Mouse (Mus musculus) forebrain, embryonic 10.5 days (tissue): ENCODE results near the gene Elp6. TPM values are rescaled to one million over a fixed set of nuclear protein-coding genes. Genes with fewer than 3 reads are reported as not detected.
"Not testable (repeated sequence)": the region's sequence is repeated elsewhere in the genome, so short reads cannot be mapped to it uniquely, and the experiment has no call there.

Experiments
- DNase-seq: peaks from one replicate; pipeline ENCODE4 v3.0.0-alpha.2; 2017; ENCODE audit warnings: low spot score; ENCODE audit errors: extremely low spot score
- H3K27ac ChIP-seq: fragments of 300-500 bp; sonication (generic); 2 replicates; pipeline ENCODE4 v1.5.1; 2016; ENCODE audit warnings: mild to moderate bottlenecking
- H3K27me3 ChIP-seq: fragments of 300-500 bp; sonication (generic); 2 replicates; pipeline ENCODE4 v1.6.1; 2016; ENCODE audit warnings: mild to moderate bottlenecking; ENCODE audit not compliant: poor library complexity, severe bottlenecking
- H3K36me3 ChIP-seq: fragments of 300-500 bp; sonication (generic); replicated peaks from 2 replicates; pipeline ENCODE4 v1.6.1; 2016; ENCODE audit warnings: mild to moderate bottlenecking, moderate library complexity
- H3K4me1 ChIP-seq: fragments of 300-500 bp; sonication (generic); 2 replicates; pipeline ENCODE4 v1.6.1; 2016
- H3K4me3 ChIP-seq: fragments of 300-500 bp; sonication (generic); 2 replicates; pipeline ENCODE4 v1.5.1; 2016; ENCODE audit warnings: mild to moderate bottlenecking, moderate library complexity
- H3K9me3 ChIP-seq: fragments of 300-500 bp; sonication (generic); 2 replicates; pipeline ENCODE4 v1.6.1; 2016; ENCODE audit warnings: mild to moderate bottlenecking, moderate library complexity
- WGBS: fragments of 180-500 bp; shearing (Covaris S2); methylation state at CpG from one replicate; pipeline ENCODE4 v1.1.7; 2016; 5-methylcytosine and 5-hydroxymethylcytosine counted together
- polyA plus RNA-seq: library from polyadenylated mRNA; unstranded; fragments of >200 nt; fragmentation: Nextera tagmentation; extraction: Ambion mirVana; gene quantifications from 2 replicates; pipeline ENCODE4 v1.2.1, GENCODE M21; 2016

Elp6 gene
- polyA plus RNA-seq, 1 experiment from 2014 or later: 47.2 TPM

GRCm38 (mm10) chr9:110324181-110324580 is 19.2 kb downstream of the Elp6 start:
- no peak for DNase-seq
- Histone ChIP-seq H3K4me3 (no peak overlapping the region), H3K9me3 (no peaks in the 10 kb centered on the region), H3K27ac (no peak overlapping the region), H3K4me1 (peaks cover 11% of the 10 kb centered on the region), H3K27me3 (no peaks in the 10 kb centered on the region), H3K36me3 (peaks cover 44% of the 10 kb centered on the region)
- WGBS: 95% methylated on average over 1 of the region's 1 CpGs

GRCm38 (mm10) chr9:110328178-110328577 is 23.2 kb downstream of the Elp6 start:
- Histone ChIP-seq H3K4me3 (no peak overlapping the region), H3K9me3 (no peaks in the 10 kb centered on the region), H3K27ac (no peak overlapping the region), H3K27me3 (no peaks in the 10 kb centered on the region), H3K36me3 (0 out of 2 replicates have a peak, but pooled peaks cover 5% of the 10 kb centered on the region), H3K4me1 (peaks cover 8% of the 10 kb centered on the region)
- WGBS: 88% methylated on average over 2 of the region's 2 CpGs
- no peak for DNase-seq

DNA sequence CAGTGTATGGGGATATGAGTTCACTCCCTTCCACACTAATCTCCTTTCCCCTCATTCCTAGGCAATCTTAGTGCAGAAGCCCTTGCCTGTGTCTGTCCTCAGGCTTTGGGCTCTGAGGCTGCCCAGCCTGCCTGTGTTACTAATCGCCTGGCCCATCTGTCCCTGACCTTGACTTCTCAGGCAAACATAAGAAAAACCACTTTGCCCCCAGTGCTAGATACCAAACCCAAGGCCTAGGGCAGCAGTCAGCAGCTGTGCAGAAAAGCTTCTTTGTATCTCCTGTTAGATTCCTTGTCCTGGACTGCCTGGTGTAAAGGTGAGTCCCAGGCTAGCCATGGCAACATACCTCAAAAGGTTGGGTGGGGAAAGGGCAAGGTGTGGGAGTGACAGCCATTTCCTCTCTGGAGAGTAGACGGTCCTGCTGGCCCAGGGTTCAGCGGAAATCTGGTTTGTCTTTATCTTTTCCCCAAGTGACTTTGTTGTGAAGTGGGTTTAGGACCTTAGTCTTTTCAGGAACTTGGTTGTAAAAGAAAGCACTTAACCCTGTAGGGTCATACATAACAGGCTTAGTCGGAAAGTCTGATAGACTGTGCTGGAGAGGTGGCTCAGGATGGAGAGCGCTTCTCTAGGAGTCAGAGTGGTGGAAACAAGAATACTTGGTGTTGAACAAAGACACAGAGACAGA is 24.1 kb downstream of the Elp6 start:
- Histone ChIP-seq H3K27me3 (no peaks in the 10 kb centered on the region), H3K36me3 (0 out of 2 replicates have a peak, but pooled peaks cover 2% of the 10 kb centered on the region), H3K4me3 (no peak overlapping the region), H3K27ac (no peak overlapping the region), H3K9me3 (no peaks in the 10 kb centered on the region), H3K4me1 (peaks cover 11% of the 10 kb centered on the region)
- DNase-seq: no peak
- whole genome bisulfite sequencing: 77% methylated on average over 5 of the region's 5 CpGs

DNA sequence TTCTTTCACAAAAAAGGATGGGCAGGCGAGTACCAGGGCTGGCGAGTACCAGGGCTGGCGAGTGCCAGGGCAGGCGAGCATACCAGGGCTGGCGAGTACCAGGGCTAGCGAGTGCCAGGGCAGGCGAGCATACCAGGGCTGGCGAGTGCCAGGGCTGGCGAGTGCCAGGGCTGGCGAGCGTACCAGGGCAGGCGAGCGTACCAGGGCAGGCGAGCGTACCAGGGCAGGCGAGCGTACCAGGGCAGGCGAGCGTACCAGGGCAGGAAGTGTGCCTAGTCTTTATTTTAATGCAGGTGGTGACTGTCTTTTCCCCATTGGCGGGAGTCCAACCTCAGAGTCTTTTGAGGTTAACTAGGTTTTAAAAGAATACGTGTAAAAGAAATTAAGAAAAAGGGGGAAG is 24.7 kb downstream of the Elp6 start:
- H3K27me3 ChIP-seq: no peaks in the 10 kb centered on the region
- H3K9me3 ChIP-seq: no peaks in the 10 kb centered on the region
- H3K4me1 ChIP-seq: peaks cover 17% of the 10 kb centered on the region
- 90% methylated on average over 21 of the region's 21 CpGs for WGBS
- H3K4me3 ChIP-seq: no peak overlapping the region
- H3K36me3 ChIP-seq: no peaks in the 10 kb centered on the region
- no peak for DNase-seq
- no peak overlapping the region for H3K27ac ChIP-seq

GRCm38 (mm10) chr9:110330341-110330740 is 25.4 kb downstream of the Elp6 start:
- H3K9me3 ChIP-seq: no peaks in the 10 kb centered on the region
- no peak for DNase-seq
- H3K27ac ChIP-seq: no peak overlapping the region
- H3K27me3 ChIP-seq: no peaks in the 10 kb centered on the region
- H3K36me3 ChIP-seq: no peaks in the 10 kb centered on the region
- H3K4me1 ChIP-seq: peaks cover 24% of the 10 kb centered on the region
- H3K4me3 ChIP-seq: no peak overlapping the region
- WGBS: 59% methylated on average over 6 of the region's 6 CpGs

DNA sequence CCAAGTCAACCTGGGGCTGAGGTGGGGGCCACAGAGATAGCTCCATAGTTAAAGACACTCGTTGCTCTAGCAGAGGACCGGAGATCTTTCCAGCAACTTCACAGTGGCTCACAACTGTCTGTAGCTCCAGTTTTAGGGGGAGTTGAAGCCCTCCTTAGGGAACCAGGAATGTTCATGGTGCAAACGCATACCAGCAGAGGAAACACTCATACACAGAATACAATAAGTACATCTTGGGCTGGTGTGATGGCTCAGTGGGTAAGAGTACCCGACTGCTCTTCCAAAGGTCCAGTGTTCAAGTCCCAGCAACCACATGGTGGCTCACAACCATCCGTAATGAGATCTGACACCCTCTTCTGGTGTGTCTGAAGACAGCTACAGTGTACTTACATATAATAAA is 25.9 kb downstream of the Elp6 start:
- 90% methylated on average over 5 of the region's 5 CpGs for WGBS
- H3K27me3 ChIP-seq, H3K36me3 ChIP-seq, H3K27ac ChIP-seq, H3K4me3 ChIP-seq, H3K9me3 ChIP-seq, DNase-seq: not testable (repeated sequence)
- peaks cover 26% of the 10 kb centered on the region for H3K4me1 ChIP-seq

- peaks cover 35% of the 10 kb centered on the region for H3K4me1 ChIP-seq
- no peaks in the 10 kb centered on the region for H3K9me3 ChIP-seq
- peak within 1 kb of the TSS; percentile 90 for H3K4me3 ChIP-seq
- peak within 1 kb of the TSS; percentile 91 for H3K27ac ChIP-seq
- H3K27me3 ChIP-seq: no peaks in the 10 kb centered on the region
- no peaks in the 10 kb centered on the region for H3K36me3 ChIP-seq
- peak; percentile 98 for DNase-seq
- under 1% methylated on average over 78 of the region's 78 CpGs for WGBS
Measured at GRCm38 (mm10) chr9:110333135-110333895, 28.3 kb downstream of the Elp6 start, which contains the start of gene Scap. Gene Scap, plus strand, starts transcription at chr9:110333288.

GRCm38 (mm10) chr9:110333896-110334259 is 28.9 kb downstream of the Elp6 start:
- H3K27ac ChIP-seq: peak overlapping the region; percentile 91
- 14% methylated on average over 12 of the region's 12 CpGs for WGBS

GRCm38 (mm10) chr9:110334849-110335248 is 29.9 kb downstream of the Elp6 start:
- 73% methylated on average over 8 of the region's 8 CpGs for WGBS
- no peak for DNase-seq

More at GRCm38 (mm10) chr9:110333896-110334259, 28.9 kb downstream of the Elp6 start:
- Histone ChIP-seq H3K9me3 (no peaks in the 10 kb centered on the region), H3K27me3 (no peaks in the 10 kb centered on the region), H3K4me3 (peak overlapping the region; percentile 90), H3K36me3 (no peaks in the 10 kb centered on the region), H3K4me1 (peaks cover 40% of the 10 kb centered on the region)
- DNase-seq: no peak

GRCm38 (mm10) chr9:110340037-110340750 is 35.2 kb downstream of the Elp6 start:
- no peaks in the 10 kb centered on the region for H3K9me3 ChIP-seq
- DNase-seq: no peak
- peaks cover 23% of the 10 kb centered on the region for H3K4me1 ChIP-seq
- H3K27ac ChIP-seq: no peak overlapping the region
- 90% methylated on average over 5 of the region's 5 CpGs for WGBS
- no peaks in the 10 kb centered on the region for H3K36me3 ChIP-seq
- no peaks in the 10 kb centered on the region for H3K27me3 ChIP-seq
- no peak overlapping the region for H3K4me3 ChIP-seq

More at GRCm38 (mm10) chr9:110334849-110335248, 29.9 kb downstream of the Elp6 start:
- Histone ChIP-seq H3K4me3 (peak overlapping the region; percentile 90; the same call in 1 of the 2 replicates), H3K27ac (no peak overlapping the region), H3K9me3 (no peaks in the 10 kb centered on the region), H3K27me3 (no peaks in the 10 kb centered on the region), H3K4me1 (peaks cover 40% of the 10 kb centered on the region), H3K36me3 (no peaks in the 10 kb centered on the region)

GRCm38 (mm10) chr9:110342008-110342407 is 37.0 kb downstream of the Elp6 start:
- H3K4me3 ChIP-seq: no peak overlapping the region
- H3K9me3 ChIP-seq: no peaks in the 10 kb centered on the region
- H3K36me3 ChIP-seq: no peaks in the 10 kb centered on the region
- H3K4me1 ChIP-seq: peaks cover 21% of the 10 kb centered on the region
- no peak overlapping the region for H3K27ac ChIP-seq
- no peak for DNase-seq
- H3K27me3 ChIP-seq: no peaks in the 10 kb centered on the region
- 91% methylated on average over 8 of the region's 8 CpGs for WGBS

- Histone ChIP-seq H3K27ac (no peak overlapping the region), H3K27me3 (no peaks in the 10 kb centered on the region), H3K4me3 (no peak overlapping the region), H3K36me3 (no peaks in the 10 kb centered on the region), H3K4me1 (0 out of 2 replicates have a peak, but pooled peaks cover 7% of the 10 kb centered on the region), H3K9me3 (no peaks in the 10 kb centered on the region)
- 74% methylated on average over 6 of the region's 6 CpGs for WGBS
- no peak for DNase-seq
Measured at GRCm38 (mm10) chr9:110343805-110344204, 38.8 kb downstream of the Elp6 start.
